Mouse (Mus musculus): ENCODE results near the gene Dgkz.

DNA sequence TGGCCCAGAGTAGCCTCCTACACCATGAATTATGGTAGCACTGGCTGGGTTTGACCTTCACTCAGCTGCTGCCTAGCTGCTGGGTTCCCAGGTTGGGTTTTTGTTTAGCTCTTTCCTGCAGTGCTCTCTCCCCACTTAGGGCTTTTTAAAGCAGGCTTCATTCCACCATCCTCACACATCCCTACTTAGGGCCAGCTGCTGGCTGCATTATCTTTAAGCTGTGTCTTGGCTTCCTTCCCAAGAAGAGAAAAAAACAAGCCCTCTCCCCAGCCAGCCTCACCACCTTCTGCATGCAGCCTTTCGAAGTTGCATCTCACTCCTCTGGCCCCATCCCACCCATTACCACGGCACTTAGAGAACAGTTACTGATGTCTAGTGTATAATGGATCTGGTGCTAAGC, 2.9 kb upstream of the Dgkz start:
- no peak for TF ChIP-seq CTCF (IDR thresholded peaks at IDR 0.05; ENCODE audit: extremely low read depth, insufficient read length, insufficient replicate concordance, low read depth, low read length)
- no peak for TF ChIP-seq POLR2A (IDR thresholded peaks at IDR 0.05; ENCODE audit: low read depth, low read length)

All from small intestine, adult 2 months (tissue).